Mouse (Mus musculus) kidney, postnatal 0 days (tissue): ENCODE results near the gene A1cf. TPM values are rescaled to one million over a fixed set of nuclear protein-coding genes. Genes with fewer than 3 reads are reported as not detected.

Experiments
- ATAC-seq: fragments of 200-750 bp; cut with Nextera tagmentation; replicated peaks from 2 replicates; pipeline ENCODE4 v1.8.0; 2017; ENCODE audit warnings: low read depth, moderate number of reproducible peaks, moderate TSS enrichment, moderate library complexity; ENCODE audit not compliant: low FRiP score
- DNase-seq: peaks from one replicate; pipeline ENCODE4 v3.0.0-alpha.2; 2016; ENCODE audit warnings: low spot score
- H3K27ac ChIP-seq: fragments of 300-500 bp; sonication (generic); 2 replicates; pipeline ENCODE4 v1.5.1; 2014; ENCODE audit warnings: mild to moderate bottlenecking
- H3K27me3 ChIP-seq: fragments of 300-500 bp; sonication (generic); 2 replicates; pipeline ENCODE4 v1.6.1; 2014; ENCODE audit warnings: low read length, mixed read lengths; ENCODE audit not compliant: insufficient read depth
- H3K36me3 ChIP-seq: fragments of 300-500 bp; sonication (generic); 2 replicates; pipeline ENCODE4 v1.6.1; 2014; ENCODE audit warnings: low read length, mixed read lengths; ENCODE audit not compliant: insufficient read depth
- H3K4me1 ChIP-seq: fragments of 300-500 bp; sonication (generic); replicated peaks from 2 replicates; pipeline ENCODE4 v1.6.1; 2014; ENCODE audit warnings: antibody characterized with exemption, low read length, mixed read lengths; ENCODE audit not compliant: insufficient read depth
- H3K4me2 ChIP-seq: fragments of 300-500 bp; sonication (generic); 2 replicates; pipeline ENCODE4 v1.6.1; 2014; ENCODE audit warnings: mild to moderate bottlenecking, low read length, moderate library complexity, mixed read lengths
- H3K4me3 ChIP-seq: fragments of 300-500 bp; sonication (generic); replicated peaks from 2 replicates; pipeline ENCODE4 v1.5.1; 2014; ENCODE audit warnings: low read depth, low read length
- H3K9ac ChIP-seq: fragments of 300-500 bp; sonication (generic); 2 replicates; pipeline ENCODE4 v1.6.1; 2014; ENCODE audit warnings: low read depth, low read length
- H3K9me3 ChIP-seq: fragments of 300-500 bp; sonication (generic); replicated peaks from 2 replicates; pipeline ENCODE4 v1.6.1; 2016; ENCODE audit warnings: low read length, inconsistent platforms, mixed read lengths
- CTCF ChIP-seq: IDR thresholded peaks from 2 replicates; pipeline ENCODE4 v1.5.1; 2016; ENCODE audit warnings: antibody characterized with exemption, low read depth, mild to moderate bottlenecking, moderate library complexity
- WGBS: fragments of 180-500 bp; shearing (Covaris S2); extraction: QIAGEN DNeasy Blood & Tissue Kit; methylation state at CpG from one replicate; pipeline ENCODE4 v1.1.7; 2014; 5-methylcytosine and 5-hydroxymethylcytosine counted together
- polyA plus RNA-seq: library from polyadenylated mRNA; unstranded; fragments of >200 nt; fragmentation: Nextera tagmentation; extraction: Ambion mirVana; gene quantifications from 2 replicates; pipeline ENCODE4 v1.2.1, GENCODE M21; 2015

A1cf gene
- polyA plus RNA-seq, 1 experiment from 2014 or later: 2.0 TPM

DNA sequence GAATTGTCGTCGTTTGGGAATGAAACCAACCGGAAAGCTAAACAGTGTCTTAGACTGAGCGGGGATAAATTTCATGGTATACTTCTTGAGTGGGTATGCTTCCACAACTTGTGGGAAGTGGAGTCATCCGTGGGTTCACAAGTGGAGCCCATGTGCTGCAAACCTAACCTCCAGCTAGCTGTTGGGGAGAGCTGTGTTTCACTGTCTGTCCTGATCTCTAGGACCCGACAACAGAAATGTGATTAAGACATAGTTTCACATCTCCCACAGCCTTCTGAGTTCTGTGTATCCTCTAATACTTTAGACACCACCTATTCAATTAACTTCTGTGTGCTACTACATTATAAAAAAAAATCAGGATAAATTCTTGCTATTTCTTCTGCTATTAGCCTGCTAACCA lies 407 bp downstream of the A1cf start:
- Histone ChIP-seq H3K9me3 (no peaks in the 10 kb centered on the region), H3K4me3 (0 out of 2 replicates have a peak overlapping the region, but pooled peaks have one; percentile 5), H3K4me2 (no peak overlapping the region), H3K27me3 (no peaks in the 10 kb centered on the region), H3K9ac (no peak overlapping the region), H3K36me3 (no peaks in the 10 kb centered on the region), H3K4me1 (no peaks in the 10 kb centered on the region), H3K27ac (0 out of 2 replicates have a peak overlapping the region, but pooled peaks have one; percentile 6)
- no peak for TF ChIP-seq CTCF
- ATAC-seq (no peak), DNase-seq (no peak)
- 74% methylated on average over 6 of the region's 6 CpGs for WGBS

- DNase-seq (no peak), ATAC-seq (no peak)
- no peak overlapping the region for H3K4me3 ChIP-seq
- no peak for TF ChIP-seq CTCF
- H3K4me2 ChIP-seq: no peak overlapping the region
- no peak overlapping the region for H3K9ac ChIP-seq
- no peaks in the 10 kb centered on the region for H3K27me3 ChIP-seq
- H3K4me1 ChIP-seq: no peaks in the 10 kb centered on the region
- 76% methylated on average over 2 of the region's 2 CpGs for WGBS
- H3K9me3 ChIP-seq: no peaks in the 10 kb centered on the region
- H3K36me3 ChIP-seq: no peaks in the 10 kb centered on the region
- no peak overlapping the region for H3K27ac ChIP-seq
Measured at GRCm38 (mm10) chr19:31871377-31871776, 2.8 kb downstream of the A1cf start.

GRCm38 (mm10) chr19:31877968-31878367 lies 9.4 kb downstream of the A1cf start:
- no peak for TF ChIP-seq CTCF
- ATAC-seq: no peak
- no peak overlapping the region for H3K27ac ChIP-seq
- H3K4me1 ChIP-seq: no peaks in the 10 kb centered on the region
- H3K36me3 ChIP-seq: no peaks in the 10 kb centered on the region
- 62% methylated on average over 4 of the region's 4 CpGs for WGBS
- no peaks in the 10 kb centered on the region for H3K9me3 ChIP-seq
- no peak overlapping the region for H3K4me2 ChIP-seq
- DNase-seq: no peak
- H3K27me3 ChIP-seq: no peaks in the 10 kb centered on the region
- no peak overlapping the region for H3K9ac ChIP-seq
- H3K4me3 ChIP-seq: no peak overlapping the region

GRCm38 (mm10) chr19:31884594-31884993 lies 16.0 kb downstream of the A1cf start:
- Histone ChIP-seq H3K4me3 (no peak overlapping the region), H3K4me1 (no peaks in the 10 kb centered on the region), H3K27me3 (no peaks in the 10 kb centered on the region), H3K36me3 (no peaks in the 10 kb centered on the region), H3K9ac (no peak overlapping the region), H3K27ac (no peak overlapping the region), H3K4me2 (no peak overlapping the region), H3K9me3 (no peaks in the 10 kb centered on the region)
- ATAC-seq: no peak
- 78% methylated on average over 4 of the region's 4 CpGs for WGBS
- TF ChIP-seq CTCF: no peak
- no peak for DNase-seq

DNA sequence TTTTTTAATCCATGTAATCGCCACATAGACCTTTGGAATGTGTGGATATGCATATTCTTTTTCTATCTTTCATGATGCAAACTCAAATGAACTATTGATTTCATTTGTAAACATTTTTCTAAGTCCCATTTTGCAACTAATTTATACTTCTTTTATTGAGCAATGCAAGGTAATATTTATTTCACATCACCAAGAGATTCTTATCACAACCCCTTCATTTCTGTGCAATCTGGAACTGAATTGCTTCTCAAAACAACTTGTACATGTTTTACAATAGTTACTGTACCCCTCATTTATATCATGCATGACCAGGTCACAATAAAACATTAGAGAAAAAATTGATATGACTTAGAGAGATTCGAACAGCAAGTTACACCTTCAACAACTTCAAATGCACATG lies 18.7 kb downstream of the A1cf start:
- TF ChIP-seq CTCF: no peak
- no peaks in the 10 kb centered on the region for H3K9me3 ChIP-seq
- no peak overlapping the region for H3K4me3 ChIP-seq

GRCm38 (mm10) chr19:31889988-31890387 lies 21.4 kb downstream of the A1cf start:
- H3K4me1 ChIP-seq: no peaks in the 10 kb centered on the region
- WGBS: 58% methylated on average over 4 of the region's 4 CpGs

More for the DNA sequence above, 18.7 kb downstream of the A1cf start:
- Histone ChIP-seq H3K4me1 (no peaks in the 10 kb centered on the region), H3K36me3 (no peaks in the 10 kb centered on the region), H3K27me3 (no peaks in the 10 kb centered on the region), H3K4me2 (no peak overlapping the region), H3K27ac (no peak overlapping the region), H3K9ac (no peak overlapping the region)
- DNase-seq (no peak), ATAC-seq (no peak)
- 90% methylated on average over 2 of the region's 2 CpGs for WGBS

More at GRCm38 (mm10) chr19:31889988-31890387, 21.4 kb downstream of the A1cf start:
- H3K9me3 ChIP-seq: no peaks in the 10 kb centered on the region
- no peaks in the 10 kb centered on the region for H3K36me3 ChIP-seq
- TF ChIP-seq CTCF: no peak
- ATAC-seq (no peak), DNase-seq (no peak)
- no peak overlapping the region for H3K4me3 ChIP-seq
- H3K27me3 ChIP-seq: no peaks in the 10 kb centered on the region
- H3K9ac ChIP-seq: no peak overlapping the region
- H3K4me2 ChIP-seq: no peak overlapping the region
- no peak overlapping the region for H3K27ac ChIP-seq
